11 mouse cellular contexts compared by ENCODE assay signal in the genomic region with DNA sequence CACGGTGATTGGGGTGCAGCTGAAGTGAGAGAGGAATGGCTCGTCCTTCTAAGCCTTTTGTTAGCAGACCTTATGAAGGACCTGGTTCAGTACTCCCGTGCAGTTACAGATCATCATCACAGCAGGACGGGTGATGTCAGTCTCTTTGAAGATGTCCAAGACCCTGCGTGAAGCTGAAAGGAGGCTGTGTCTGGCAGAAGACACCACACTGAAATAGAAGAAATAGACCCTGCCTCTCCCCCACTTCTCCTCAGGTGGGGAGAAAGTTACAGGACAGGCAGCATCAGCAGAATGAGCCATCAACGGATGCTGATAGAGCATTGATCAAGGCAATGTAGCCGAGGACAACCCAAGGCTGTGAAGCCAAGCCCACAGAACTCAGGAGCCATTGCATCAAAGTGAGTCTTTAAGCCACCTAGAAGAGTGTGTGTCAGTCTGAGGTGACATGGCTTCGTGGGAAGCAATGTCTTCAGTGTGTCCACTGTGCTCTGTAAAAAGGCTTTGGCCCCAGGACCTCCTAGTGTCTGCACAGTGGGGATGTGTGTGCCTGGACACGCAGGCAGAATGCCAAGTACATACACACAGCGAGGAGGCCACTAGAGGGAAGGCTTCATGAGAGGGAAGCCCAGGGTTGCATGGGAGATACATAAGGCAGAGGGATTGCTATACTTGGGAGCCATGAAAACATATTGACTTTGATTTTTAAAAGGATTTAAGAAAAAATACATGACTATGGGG. TPM values are rescaled to one million over a fixed set of nuclear protein-coding genes. Genes with fewer than 3 reads are reported as not detected.
DNase-seq lines count a peak whose midpoint lies in the region; ATAC-seq lines count a peak whose summit lies in the region.
"Had no signal": no experiment of that assay in that cellular context is flagged by ENCODE, and none has a peak within 500 bp of the region (broad histone marks: within the 10 kb centered on the region; RNA-seq: fewer than 3 reads in every experiment).

No protein-coding gene starts in this region.

- DNase-seq in hindbrain, embryonic 11.5 days (ENCODE audit: low spot score), result no peak
- peak; percentile 84 for DNase-seq in midbrain, embryonic 11.5 days (ENCODE audit: low spot score, missing footprints)
- no peak for DNase-seq in layer of hippocampus, adult 9-10 months (ENCODE audit: low spot score)

- peaks cover 7% of the 10 kb centered on the region for H3K27me3 ChIP-seq in hindbrain, embryonic 16.5 days (replicated peaks; ENCODE audit: control insufficient read depth, insufficient read depth, low read length)
- no peaks in the 10 kb centered on the region; the same call in 1 of the 2 replicates for H3K27me3 ChIP-seq in hindbrain, embryonic 11.5 days (ENCODE audit: control insufficient read depth, insufficient read depth, low read length)
- H3K27me3 ChIP-seq in midbrain, embryonic 11.5 days (ENCODE audit: control insufficient read depth, insufficient read depth, low read length), result peaks cover 20% of the 10 kb centered on the region
- peaks cover 10% of the 10 kb centered on the region; the same call in 1 of the 2 replicates for H3K27me3 ChIP-seq in midbrain, embryonic 15.5 days (replicated peaks)
- no peaks in the 10 kb centered on the region for H3K27me3 ChIP-seq in intestine, embryonic 15.5 days (replicated peaks)
- H3K27me3 ChIP-seq in midbrain, embryonic 16.5 days (ENCODE audit: control insufficient read depth, insufficient read depth, low read depth, low read length), result peaks cover 16% of the 10 kb centered on the region

- WGBS in hindbrain, embryonic 16.5 days, result 40% methylated on average over 10 of the region's 10 CpGs
- 48% methylated on average over 10 of the region's 10 CpGs for WGBS in hindbrain, embryonic 11.5 days
- 42% methylated on average over 10 of the region's 10 CpGs for WGBS in midbrain, embryonic 11.5 days
- WGBS in midbrain, embryonic 15.5 days, result 41% methylated on average over 10 of the region's 10 CpGs
- WGBS in intestine, embryonic 15.5 days, result 66% methylated on average over 10 of the region's 10 CpGs
- WGBS in midbrain, embryonic 16.5 days, result 44% methylated on average over 10 of the region's 10 CpGs

- H3K4me1 ChIP-seq in hindbrain, embryonic 16.5 days (ENCODE audit: control insufficient read depth, insufficient read depth, low read depth, low read length), result peaks cover 21% of the 10 kb centered on the region
- peaks cover 6% of the 10 kb centered on the region for H3K4me1 ChIP-seq in hindbrain, embryonic 11.5 days (replicated peaks; ENCODE audit: control insufficient read depth, insufficient read depth, low read length)
- H3K4me1 ChIP-seq in midbrain, embryonic 11.5 days (ENCODE audit: control insufficient read depth, insufficient read depth, low read length), result peaks cover 15% of the 10 kb centered on the region
- H3K4me1 ChIP-seq in midbrain, embryonic 15.5 days, result peaks cover 19% of the 10 kb centered on the region
- H3K4me1 ChIP-seq in intestine, embryonic 15.5 days (replicated peaks), result peaks cover 5% of the 10 kb centered on the region; the same call in 1 of the 2 replicates
- H3K4me1 ChIP-seq in midbrain, embryonic 16.5 days (ENCODE audit: control insufficient read depth, insufficient read depth, low read length), result peaks cover 16% of the 10 kb centered on the region

- no peak overlapping the region for H3K4me3 ChIP-seq in hindbrain, embryonic 16.5 days (ENCODE audit: low read length)
- no peak overlapping the region for H3K4me3 ChIP-seq in hindbrain, embryonic 11.5 days (ENCODE audit: low read depth, low read length)
- H3K4me3 ChIP-seq in midbrain, embryonic 11.5 days (ENCODE audit: low read depth, low read length), result no peak overlapping the region
- H3K4me3 ChIP-seq in midbrain, embryonic 15.5 days, result no peak overlapping the region
- no peak overlapping the region for H3K4me3 ChIP-seq in intestine, embryonic 15.5 days (replicated peaks)
- H3K4me3 ChIP-seq in midbrain, embryonic 16.5 days (ENCODE audit: low read depth, low read length), result no peak overlapping the region
- H3K4me3 ChIP-seq: heart, adult 2 months; hindbrain, embryonic 12.5 days had no signal

- ATAC-seq in hindbrain, embryonic 16.5 days, result peak; percentile 55
- no peak for ATAC-seq in hindbrain, embryonic 11.5 days (ENCODE audit: low FRiP score)
- peak; percentile 38; the same call in 1 of the 2 replicates for ATAC-seq in midbrain, embryonic 11.5 days (ENCODE audit: low FRiP score)
- no peak for ATAC-seq in midbrain, embryonic 15.5 days (replicated peaks)
- ATAC-seq in intestine, embryonic 15.5 days, result peak; percentile 42; the same call in 1 of the 2 replicates
- no peak for ATAC-seq in midbrain, embryonic 16.5 days

- no peak overlapping the region for H3K4me2 ChIP-seq in hindbrain, embryonic 16.5 days (ENCODE audit: low read length)
- no peak overlapping the region for H3K4me2 ChIP-seq in hindbrain, embryonic 11.5 days (replicated peaks; ENCODE audit: low read depth, low read length)
- no peak overlapping the region for H3K4me2 ChIP-seq in midbrain, embryonic 11.5 days
- no peak overlapping the region for H3K4me2 ChIP-seq in midbrain, embryonic 15.5 days
- no peak overlapping the region for H3K4me2 ChIP-seq in intestine, embryonic 15.5 days (replicated peaks)
- no peak overlapping the region for H3K4me2 ChIP-seq in midbrain, embryonic 16.5 days (ENCODE audit: low read length)
- H3K4me2 ChIP-seq: hindbrain, embryonic 12.5 days had no signal

- H3K36me3 ChIP-seq in hindbrain, embryonic 16.5 days (ENCODE audit: control insufficient read depth, insufficient read depth, low read length), result no peaks in the 10 kb centered on the region
- H3K36me3 ChIP-seq in hindbrain, embryonic 11.5 days (ENCODE audit: control insufficient read depth, insufficient read depth, low read length), result no peaks in the 10 kb centered on the region
- H3K36me3 ChIP-seq in midbrain, embryonic 11.5 days (ENCODE audit: control insufficient read depth, insufficient read depth, low read length), result no peaks in the 10 kb centered on the region
- H3K36me3 ChIP-seq in midbrain, embryonic 15.5 days (replicated peaks), result no peaks in the 10 kb centered on the region
- H3K36me3 ChIP-seq in intestine, embryonic 15.5 days, result no peaks in the 10 kb centered on the region
- no peaks in the 10 kb centered on the region for H3K36me3 ChIP-seq in midbrain, embryonic 16.5 days (ENCODE audit: control insufficient read depth, insufficient read depth, low read length)
- H3K36me3 ChIP-seq: G1E; hindbrain, embryonic 12.5 days had no signal

- no peak overlapping the region for H3K9ac ChIP-seq in hindbrain, embryonic 16.5 days (ENCODE audit: low read depth, low read length)
- H3K9ac ChIP-seq in hindbrain, embryonic 11.5 days (ENCODE audit: low read depth, low read length), result no peak overlapping the region
- H3K9ac ChIP-seq in midbrain, embryonic 11.5 days (ENCODE audit: low read length), result no peak overlapping the region
- no peak overlapping the region for H3K9ac ChIP-seq in midbrain, embryonic 15.5 days
- H3K9ac ChIP-seq in intestine, embryonic 15.5 days, result no peak overlapping the region
- 0 out of 2 replicates have a peak overlapping the region, but pooled peaks have one; percentile 21 for H3K9ac ChIP-seq in midbrain, embryonic 16.5 days (ENCODE audit: low read depth, low read length)
- H3K9ac ChIP-seq: hindbrain, embryonic 12.5 days had no signal

- no peak overlapping the region for H3K27ac ChIP-seq in hindbrain, embryonic 16.5 days (ENCODE audit: low read depth, low read length)
- no peak overlapping the region for H3K27ac ChIP-seq in hindbrain, embryonic 11.5 days (ENCODE audit: low read depth, low read length)
- no peak overlapping the region for H3K27ac ChIP-seq in midbrain, embryonic 11.5 days (ENCODE audit: low read depth, low read length)
- no peak overlapping the region for H3K27ac ChIP-seq in midbrain, embryonic 15.5 days
- H3K27ac ChIP-seq in intestine, embryonic 15.5 days, result no peak overlapping the region
- H3K27ac ChIP-seq in midbrain, embryonic 16.5 days (ENCODE audit: low read length), result no peak overlapping the region
- H3K27ac ChIP-seq: heart, adult 2 months; hindbrain, embryonic 12.5 days had no signal

- no peaks in the 10 kb centered on the region for H3K9me3 ChIP-seq in hindbrain, embryonic 16.5 days (ENCODE audit: control insufficient read depth, low read length)
- no peaks in the 10 kb centered on the region for H3K9me3 ChIP-seq in hindbrain, embryonic 11.5 days (ENCODE audit: control insufficient read depth, low read length)
- H3K9me3 ChIP-seq in midbrain, embryonic 11.5 days (ENCODE audit: control insufficient read depth, low read length), result no peaks in the 10 kb centered on the region
- H3K9me3 ChIP-seq in midbrain, embryonic 15.5 days, result no peaks in the 10 kb centered on the region
- no peaks in the 10 kb centered on the region for H3K9me3 ChIP-seq in intestine, embryonic 15.5 days
- no peaks in the 10 kb centered on the region for H3K9me3 ChIP-seq in midbrain, embryonic 16.5 days (replicated peaks; ENCODE audit: control insufficient read depth, low read length, poor library complexity, severe bottlenecking)
- H3K9me3 ChIP-seq: G1E; hindbrain, embryonic 12.5 days had no signal

RNA-seq across cellular contexts. Expression of a gene that starts 41.6 kb away (rescaled TPM):
- not detected in 2 replicates for polyA plus RNA-seq in hindbrain, embryonic 16.5 days (2015; fragmentation: Nextera tagmentation; extraction: Ambion mirVana)
- polyA plus RNA-seq in hindbrain, embryonic 11.5 days (2014; fragmentation: Nextera tagmentation; extraction: Ambion mirVana), result not detected in 2 replicates
- not detected in 2 replicates for polyA plus RNA-seq in midbrain, embryonic 11.5 days (2014; fragmentation: Nextera tagmentation; extraction: Ambion mirVana)
- polyA plus RNA-seq in midbrain, embryonic 15.5 days (2015; fragmentation: Nextera tagmentation; extraction: Ambion mirVana), result not detected in 2 replicates
- polyA plus RNA-seq in intestine, embryonic 15.5 days (2015; fragmentation: Nextera tagmentation; extraction: Ambion mirVana), result 28.1 and 30.2 TPM in 2 replicates
- not detected in 2 replicates for polyA plus RNA-seq in midbrain, embryonic 16.5 days (2015; fragmentation: Nextera tagmentation; extraction: Ambion mirVana)
- polyA plus RNA-seq: embryonic facial prominence, embryonic 14.5 days; G1E; heart, adult 2 months; hindbrain, embryonic 12.5 days had no signal

RNA-seq across cellular contexts. Expression of a gene that starts 50.5 kb away (rescaled TPM):
- polyA plus RNA-seq in hindbrain, embryonic 16.5 days (2015; fragmentation: Nextera tagmentation; extraction: Ambion mirVana), result 6.9 and 8.1 TPM in 2 replicates
- 0.83 and 1.3 TPM in 2 replicates for polyA plus RNA-seq in hindbrain, embryonic 11.5 days (2014; fragmentation: Nextera tagmentation; extraction: Ambion mirVana)
- polyA plus RNA-seq in midbrain, embryonic 11.5 days (2014; fragmentation: Nextera tagmentation; extraction: Ambion mirVana), result 0.48 and 0.53 TPM in 2 replicates
- polyA plus RNA-seq in midbrain, embryonic 15.5 days (2015; fragmentation: Nextera tagmentation; extraction: Ambion mirVana), result 7.1 and 7.6 TPM in 2 replicates
- polyA plus RNA-seq in intestine, embryonic 15.5 days (2015; fragmentation: Nextera tagmentation; extraction: Ambion mirVana), result 2.4 and 2.6 TPM in 2 replicates
- polyA plus RNA-seq in midbrain, embryonic 16.5 days (2015; fragmentation: Nextera tagmentation; extraction: Ambion mirVana), result 7.1 and 7.6 TPM in 2 replicates

Comparison
In these comparisons a context has a peak if more than half of its experiments do, and no peak if none do; other contexts are left out.
1. ATAC-seq: peak in hindbrain, embryonic 16.5 days (single experiment), midbrain, embryonic 11.5 days (single experiment) and intestine, embryonic 15.5 days (single experiment); none in hindbrain, embryonic 11.5 days (single experiment), midbrain, embryonic 15.5 days (single experiment) and midbrain, embryonic 16.5 days (single experiment).
2. RNA of a gene that starts 41.6 kb away (polyA plus RNA-seq): 28.1 to 30.2 TPM in intestine, embryonic 15.5 days; not detected in hindbrain, embryonic 11.5 days, not detected in midbrain, embryonic 15.5 days, not detected in hindbrain, embryonic 16.5 days, not detected in midbrain, embryonic 11.5 days and not detected in midbrain, embryonic 16.5 days; every median in the first group is over 10 times any median in the second.